Mouse (Mus musculus) erythroblast, embryonic 14.5 days (primary cell): Measurements from ENCODE around the gene Serping1.

ENCODE experiments used
- GATA1 ChIP-seq: IDR thresholded peaks from 2 replicates; pipeline ENCODE4 v1.6.1; 2012; ENCODE audit warnings: low read length, inconsistent platforms, mixed read lengths
- TAL1 ChIP-seq: IDR thresholded peaks from 3 replicates; pipeline ENCODE4 v1.6.1; 2012; ENCODE audit warnings: low read length, inconsistent platforms, mixed read lengths

DNA sequence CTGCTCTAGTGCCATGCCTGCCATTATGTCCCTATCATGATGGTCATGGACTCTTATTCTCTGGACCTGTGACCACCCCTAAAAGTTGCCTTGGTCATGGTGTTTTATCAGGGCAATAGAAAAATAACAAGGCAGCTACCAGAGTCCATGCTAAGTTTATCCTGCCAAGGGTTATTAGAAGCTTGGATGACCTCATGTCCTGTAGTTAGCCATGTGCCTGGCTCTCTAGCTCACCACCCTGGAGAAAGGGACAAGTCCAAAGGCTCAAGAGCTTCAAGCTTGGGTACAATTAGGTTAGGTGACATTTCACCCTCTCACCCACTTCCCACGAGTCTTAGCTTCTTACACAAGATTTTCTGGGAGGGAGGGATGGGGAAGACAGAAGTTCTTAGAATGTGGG lies 12.4 kb downstream of the Serping1 start:
- TF ChIP-seq GATA1 (no peak), TAL1 (no peak)
